ENCODE assay signal across 12 mouse cellular contexts in genomic region chr11:71939066-71939465, GRCm38 (mm10).
DNase-seq lines count a peak whose midpoint lies in the region.
"Had no signal": no experiment of that assay in that cellular context is flagged by ENCODE, and none has a peak within 500 bp of the region (broad histone marks: within the 10 kb centered on the region; RNA-seq: fewer than 3 reads in every experiment).

No protein-coding gene starts in this region.

- DNase-seq in right cerebral cortex, adult 18-20 months, result peak; percentile 81
- no peak for DNase-seq in right cerebral cortex, postnatal 4 days
- peak; percentile 80 to 90 for DNase-seq in cerebellum, postnatal 14 days
- DNase-seq in left cerebral cortex, adult 9 months (ENCODE audit: low spot score in 2 of 2), result peak; percentile 27 to 84
- DNase-seq in right cerebral cortex, postnatal 36 days (ENCODE audit: low spot score in 2 of 2), result peak; percentile 62 to 76
- DNase-seq in heart, adult 9 months (ENCODE audit: low spot score in 2 of 2), result no peak
- DNase-seq in yolk sac, embryonic 10.5 days (ENCODE audit: low spot score), result no peak
- no peak for DNase-seq in adrenal gland, postnatal 14 days
- DNase-seq: adrenal gland, adult 2 months; liver; lung, adult 18-20 months; lung, postnatal 4 days had no signal

Comparison
In these comparisons a context has a peak if more than half of its experiments do, and no peak if none do; other contexts are left out.
1. DNase-seq: peak in right cerebral cortex, adult 18-20 months (single experiment), cerebellum, postnatal 14 days (2 of 2), left cerebral cortex, adult 9 months (2 of 2) and right cerebral cortex, postnatal 36 days (2 of 2); none in right cerebral cortex, postnatal 4 days (single experiment), heart, adult 9 months (0 of 2), yolk sac, embryonic 10.5 days (single experiment) and adrenal gland, postnatal 14 days (single experiment).